ENCODE assay signal across 20 mouse cellular contexts in the genomic region with DNA sequence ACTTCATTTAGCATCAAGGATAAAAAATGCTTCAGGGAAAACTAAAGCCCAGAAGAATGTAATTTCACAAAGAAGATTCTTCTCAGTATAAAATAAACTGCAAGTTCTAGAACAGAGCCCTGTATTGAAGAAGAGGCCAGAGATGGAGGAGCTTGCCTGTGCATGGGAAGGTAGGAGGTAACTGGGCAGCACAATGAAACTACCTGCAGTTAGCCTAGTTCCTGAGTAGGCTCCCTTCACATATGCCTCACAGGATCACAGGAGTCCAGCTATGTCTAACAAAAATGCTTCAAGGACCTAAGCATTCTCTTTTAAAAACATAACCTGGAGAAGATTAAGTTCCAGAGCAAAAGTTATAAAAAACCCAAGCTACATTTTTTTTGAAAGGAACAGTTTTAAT.
"Had no signal": no experiment of that assay in that cellular context is flagged by ENCODE, and none has a peak within 500 bp of the region (broad histone marks: within the 10 kb centered on the region; RNA-seq: fewer than 3 reads in every experiment).

No protein-coding gene starts in this region.

- H3K27me3 ChIP-seq: kidney, embryonic 15.5 days; limb, embryonic 12.5 days; limb, embryonic 15.5 days; midbrain, embryonic 12.5 days; midbrain, embryonic 15.5 days; neural tube, embryonic 12.5 days; neural tube, embryonic 15.5 days; stomach, embryonic 15.5 days had no signal

- DNase-seq: kidney, adult 8-10 months; kidney, postnatal 10 days; kidney, postnatal 36 days; left cerebral cortex, postnatal 4 days; lung, adult 2 months; lung, postnatal 14 days; lung, postnatal 4 days; right cerebral cortex, adult 18-20 months; right cerebral cortex, postnatal 14 days; right cerebral cortex, postnatal 4 days; thymus, postnatal 25 days had no signal

- H3K9me3 ChIP-seq: kidney, embryonic 15.5 days; limb, embryonic 12.5 days; limb, embryonic 15.5 days; midbrain, embryonic 12.5 days; midbrain, embryonic 15.5 days; neural tube, embryonic 12.5 days; neural tube, embryonic 15.5 days; stomach, embryonic 15.5 days had no signal

- ATAC-seq: intestine, postnatal 0 days; midbrain, embryonic 15.5 days had no signal

- H3K36me3 ChIP-seq: kidney, embryonic 15.5 days; limb, embryonic 12.5 days; limb, embryonic 15.5 days; midbrain, embryonic 15.5 days; stomach, embryonic 15.5 days had no signal

- H3K4me2 ChIP-seq: kidney, embryonic 15.5 days; limb, embryonic 12.5 days; limb, embryonic 15.5 days; midbrain, embryonic 12.5 days; midbrain, embryonic 15.5 days; neural tube, embryonic 12.5 days; neural tube, embryonic 15.5 days; stomach, embryonic 15.5 days had no signal

- H3K27ac ChIP-seq: kidney, embryonic 15.5 days; limb, embryonic 12.5 days; limb, embryonic 15.5 days; midbrain, embryonic 12.5 days; midbrain, embryonic 15.5 days; neural tube, embryonic 12.5 days; neural tube, embryonic 15.5 days; stomach, embryonic 15.5 days had no signal

- H3K9ac ChIP-seq: kidney, embryonic 15.5 days; limb, embryonic 12.5 days; limb, embryonic 15.5 days; midbrain, embryonic 12.5 days; midbrain, embryonic 15.5 days; neural tube, embryonic 12.5 days; neural tube, embryonic 15.5 days; stomach, embryonic 15.5 days had no signal

- H3K4me1 ChIP-seq: limb, embryonic 12.5 days; limb, embryonic 15.5 days; stomach, embryonic 15.5 days had no signal

- H3K4me3 ChIP-seq: kidney, embryonic 15.5 days; limb, embryonic 12.5 days; limb, embryonic 15.5 days; midbrain, embryonic 12.5 days; midbrain, embryonic 15.5 days; neural tube, embryonic 12.5 days; neural tube, embryonic 15.5 days; stomach, embryonic 15.5 days had no signal
